Mouse (Mus musculus) left cerebral cortex, postnatal 36 days (tissue): ENCODE data around the gene Lsm10. TPM values are rescaled to one million over a fixed set of nuclear protein-coding genes. Genes with fewer than 3 reads are reported as not detected.

Source experiments
- total RNA-seq, 2 experiments: library from RNA; stranded (reverse); gene quantifications; 2 replicates each; pipeline ENCODE4 v1.2.3; 2021

Lsm10 gene
- total RNA-seq, 2 experiments from 2014 or later = 13.0 to 14.5 TPM

Other genes starting within 250 kb of the Lsm10 start
- 1 to 10 TPM; 4.8 to 5.2 TPM for gene Csf3r, start 72.1 kb upstream of the Lsm10 start, total RNA-seq
- gene Mrps15, start 49.7 kb upstream of the Lsm10 start, total RNA-seq = 10 to 100 TPM; 41.0 to 43.1 TPM
- 10 to 100 TPM; 51.3 to 57.3 TPM for gene Oscp1, start 38.1 kb upstream of the Lsm10 start, total RNA-seq
- 10 to 100 TPM; 27.4 to 30.4 TPM for gene Stk40, start 7.3 kb downstream of the Lsm10 start, total RNA-seq
- gene Eva1b, start 51.1 kb downstream of the Lsm10 start, total RNA-seq = 1 to 10 TPM; 3.0 to 3.8 TPM
- gene Sh3d21, start 66.9 kb downstream of the Lsm10 start, total RNA-seq = under 1 TPM; 0.76 to 0.77 TPM
- gene Thrap3, start 106.1 kb downstream of the Lsm10 start, total RNA-seq = 100 to 1,000 TPM; 134 to 159 TPM
- 100 to 1,000 TPM; 288 TPM for gene Map7d1, start 159.7 kb downstream of the Lsm10 start, total RNA-seq
- gene Trappc3, start 165.7 kb downstream of the Lsm10 start, total RNA-seq = 10 to 100 TPM; 75.7 to 90.0 TPM
- gene Col8a2, start 190.2 kb downstream of the Lsm10 start, total RNA-seq = 1 to 10 TPM; 1.6 to 1.7 TPM
- gene Adprhl2, start 225.1 kb downstream of the Lsm10 start, total RNA-seq = 10 to 100 TPM; 25.2 to 28.0 TPM
- gene Tekt2, start 229.1 kb downstream of the Lsm10 start, total RNA-seq = 1 to 10 TPM; 1.1 to 2.2 TPM